Mouse (Mus musculus) spleen, adult 2 months (tissue): ENCODE data around the gene E330034G19Rik.

Experiments
- CTCF ChIP-seq: fragments of 200-500 bp; IDR thresholded peaks from 2 replicates; pipeline ENCODE4 v1.5.1; 2011; ENCODE audit warnings: mild to moderate bottlenecking, inconsistent platforms; ENCODE audit not compliant: insufficient read depth, insufficient read length, insufficient replicate concordance; ENCODE audit errors: extremely low read depth
- POLR2A ChIP-seq: fragments of 200-500 bp; IDR thresholded peaks from 2 replicates; pipeline ENCODE4 v1.6.1; 2011; ENCODE audit warnings: low read depth, low read length, inconsistent platforms

GRCm38 (mm10) chr14:24306667-24307066 lies 13.7 kb downstream of the E330034G19Rik start:
- TF ChIP-seq POLR2A = no peak
- TF ChIP-seq CTCF = no peak
